Mouse (Mus musculus): ENCODE data around the gene Rab25. TPM values are rescaled to one million over a fixed set of nuclear protein-coding genes. Genes with fewer than 3 reads are reported as not detected.

The Rab25 gene
- total RNA-seq, 1 experiment from 2014 or later: not detected

- peak; percentile 37 for ATAC-seq (replicated peaks; ENCODE audit: insufficient number of reproducible peaks, low FRiP score, low TSS enrichment, poor library complexity, severe bottlenecking)
These were observed 16.5 kb downstream of the Rab25 start for GRCm38 (mm10) chr3:88531348-88532298.

- ATAC-seq (replicated peaks; ENCODE audit: insufficient number of reproducible peaks, low FRiP score, low TSS enrichment, poor library complexity, severe bottlenecking): no peak
These were observed 17.8 kb downstream of the Rab25 start for GRCm38 (mm10) chr3:88530082-88530864.

- ATAC-seq (replicated peaks; ENCODE audit: insufficient number of reproducible peaks, low FRiP score, low TSS enrichment, poor library complexity, severe bottlenecking): no peak
These were observed 18.7 kb downstream of the Rab25 start for GRCm38 (mm10) chr3:88529204-88530000.

DNA sequence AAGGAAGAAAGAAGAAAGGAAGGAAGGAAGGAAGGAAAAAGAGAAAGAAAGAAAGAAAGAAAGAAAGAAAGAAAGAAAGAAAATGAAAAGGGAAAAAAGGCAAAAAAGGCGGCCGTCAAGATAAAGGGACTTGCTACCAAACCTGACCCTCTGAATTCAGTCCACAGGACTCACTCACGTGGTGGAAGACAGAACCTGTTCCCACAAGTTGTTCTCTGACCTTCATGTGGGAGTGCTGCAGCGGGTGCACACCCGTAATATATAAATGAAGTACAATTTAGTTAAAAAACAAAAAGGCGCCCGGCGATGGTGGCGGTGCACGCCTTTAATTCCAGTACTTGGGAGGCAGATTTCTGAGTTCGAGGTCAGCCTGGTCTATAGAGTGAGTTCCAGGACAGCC is 19.5 kb downstream of the Rab25 start:
- no peak for ATAC-seq (replicated peaks; ENCODE audit: insufficient number of reproducible peaks, low FRiP score, low TSS enrichment, poor library complexity, severe bottlenecking)

- ATAC-seq (replicated peaks; ENCODE audit: insufficient number of reproducible peaks, low FRiP score, low TSS enrichment, poor library complexity, severe bottlenecking): no peak
These were observed 20.5 kb downstream of the Rab25 start for GRCm38 (mm10) chr3:88527565-88527964.

DNA sequence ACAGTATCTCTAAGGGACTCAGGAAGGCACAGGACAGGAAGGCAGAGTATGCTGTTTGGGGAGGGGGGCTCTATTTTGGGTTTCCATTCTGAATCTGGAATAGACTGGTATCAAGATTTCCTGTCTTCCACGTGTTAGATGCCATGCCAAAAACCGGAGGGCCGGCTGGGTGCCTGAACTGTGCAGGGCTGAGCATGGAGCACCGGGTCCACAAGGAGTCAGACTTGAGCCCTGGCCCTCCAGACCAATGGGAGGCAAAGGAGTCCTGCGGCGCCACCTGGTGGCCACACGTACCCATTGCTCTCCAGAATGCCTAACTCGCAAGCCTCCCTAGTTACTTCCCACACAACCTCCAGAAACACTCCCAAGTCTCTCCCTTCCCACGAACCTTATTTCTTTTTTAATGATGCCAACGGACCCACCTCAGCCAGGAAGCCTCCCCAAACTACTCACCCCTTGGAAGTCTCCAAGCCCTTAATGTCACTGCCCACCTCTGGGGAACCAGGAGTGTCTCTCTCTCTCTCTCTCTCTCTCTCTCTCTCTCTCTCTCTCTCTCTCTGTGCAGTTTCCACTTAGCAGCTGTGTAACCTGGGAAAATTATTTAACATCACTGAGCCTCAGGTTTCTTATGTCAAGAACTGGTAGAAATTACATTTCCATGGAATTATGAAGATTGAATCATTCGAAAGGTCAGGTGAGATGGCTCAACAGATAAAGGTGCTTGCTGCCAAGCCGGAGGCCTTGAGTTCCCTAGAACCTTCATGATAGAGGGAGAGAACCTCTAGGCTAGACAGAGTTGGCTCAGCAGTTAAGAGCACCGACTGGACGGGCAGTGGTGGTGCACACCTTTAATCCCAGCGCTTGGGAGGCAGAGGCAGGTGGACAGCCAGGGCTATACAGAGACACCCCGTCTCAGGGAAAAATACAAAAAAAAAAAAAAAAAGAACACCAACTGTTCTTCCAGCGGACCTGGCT is 21.7 kb downstream of the Rab25 start:
- ATAC-seq (replicated peaks; ENCODE audit: insufficient number of reproducible peaks, low FRiP score, low TSS enrichment, poor library complexity, severe bottlenecking): peak; percentile 90

GRCm38 (mm10) chr3:88525021-88525420 is 23.1 kb downstream of the Rab25 start:
- ATAC-seq (replicated peaks; ENCODE audit: insufficient number of reproducible peaks, low FRiP score, low TSS enrichment, poor library complexity, severe bottlenecking): no peak

GRCm38 (mm10) chr3:88523027-88523426 is 25.1 kb downstream of the Rab25 start:
- no peak for ATAC-seq (replicated peaks; ENCODE audit: insufficient number of reproducible peaks, low FRiP score, low TSS enrichment, poor library complexity, severe bottlenecking)

DNA sequence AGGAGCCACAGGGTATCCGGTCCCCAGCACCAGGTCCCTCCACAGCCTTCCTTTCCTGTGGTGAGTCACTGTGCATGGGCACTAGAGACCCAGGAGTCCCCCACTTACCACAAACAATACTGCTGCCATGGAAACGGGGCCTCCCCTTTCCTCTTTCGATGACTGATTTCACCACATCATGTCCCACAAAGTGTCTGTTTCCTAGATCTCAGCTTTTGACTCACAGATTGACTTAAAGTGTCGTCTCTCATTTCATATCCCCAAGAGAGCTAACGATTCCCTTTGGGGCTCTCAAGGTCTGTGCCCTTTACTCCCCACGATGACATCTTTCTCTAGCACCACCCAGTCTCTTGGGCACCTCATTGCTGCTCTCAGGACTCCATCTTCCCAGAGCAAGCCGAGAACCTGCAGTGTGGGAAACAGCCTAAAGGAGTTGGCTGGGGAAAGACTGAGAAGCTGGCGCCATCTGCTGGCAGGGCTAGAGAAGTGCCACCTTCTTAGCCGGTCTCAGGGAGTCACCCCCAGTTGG is 26.2 kb downstream of the Rab25 start:
- peak; percentile 66 for ATAC-seq (replicated peaks; ENCODE audit: insufficient number of reproducible peaks, low FRiP score, low TSS enrichment, poor library complexity, severe bottlenecking)

DNA sequence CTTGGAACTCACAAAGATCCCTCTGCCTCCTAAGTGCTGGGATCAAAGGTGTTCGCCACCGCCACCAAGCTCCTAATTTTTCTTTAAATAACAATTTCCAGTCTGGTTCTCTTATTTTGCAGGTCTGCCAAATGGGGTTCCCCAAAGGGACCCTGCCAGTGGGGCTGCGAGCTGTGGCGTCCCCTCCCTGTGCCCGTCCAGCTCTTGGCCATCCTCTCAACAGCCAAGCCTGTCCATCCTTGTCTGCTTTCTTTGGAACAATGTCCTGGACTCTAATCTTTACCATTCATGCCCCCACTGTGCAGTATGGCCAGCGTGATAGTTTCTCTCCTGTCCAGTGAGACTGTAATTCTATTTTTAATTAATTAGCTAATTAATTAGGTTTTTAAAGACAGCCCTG is 26.9 kb downstream of the Rab25 start:
- no peak for ATAC-seq (replicated peaks; ENCODE audit: insufficient number of reproducible peaks, low FRiP score, low TSS enrichment, poor library complexity, severe bottlenecking)

- no peak for ATAC-seq (replicated peaks; ENCODE audit: insufficient number of reproducible peaks, low FRiP score, low TSS enrichment, poor library complexity, severe bottlenecking)
These were observed 28.0 kb downstream of the Rab25 start for GRCm38 (mm10) chr3:88520078-88520477.

GRCm38 (mm10) chr3:88518411-88518810 is 29.7 kb downstream of the Rab25 start:
- no peak for ATAC-seq (replicated peaks; ENCODE audit: insufficient number of reproducible peaks, low FRiP score, low TSS enrichment, poor library complexity, severe bottlenecking)

DNA sequence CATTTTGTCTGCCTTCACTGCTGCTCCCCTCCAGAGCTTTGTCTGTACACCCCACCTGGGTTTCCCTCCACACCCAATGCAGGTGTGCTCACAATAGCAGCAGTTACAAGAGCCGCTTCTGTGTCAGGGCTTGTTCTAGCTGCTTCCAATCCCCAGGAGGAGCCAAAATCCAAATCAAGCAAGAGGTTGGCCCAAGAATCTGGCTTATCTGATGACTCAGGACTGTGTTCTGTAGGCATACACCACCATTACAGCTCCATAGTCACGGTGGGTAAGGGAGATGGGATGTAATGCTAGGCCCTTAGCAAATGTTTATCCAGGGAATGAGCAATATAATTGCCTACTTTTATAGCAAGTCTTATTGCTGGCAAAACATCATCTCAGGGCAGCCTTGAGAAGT is 31.7 kb downstream of the Rab25 start:
- ATAC-seq (replicated peaks; ENCODE audit: insufficient number of reproducible peaks, low FRiP score, low TSS enrichment, poor library complexity, severe bottlenecking): no peak

DNA sequence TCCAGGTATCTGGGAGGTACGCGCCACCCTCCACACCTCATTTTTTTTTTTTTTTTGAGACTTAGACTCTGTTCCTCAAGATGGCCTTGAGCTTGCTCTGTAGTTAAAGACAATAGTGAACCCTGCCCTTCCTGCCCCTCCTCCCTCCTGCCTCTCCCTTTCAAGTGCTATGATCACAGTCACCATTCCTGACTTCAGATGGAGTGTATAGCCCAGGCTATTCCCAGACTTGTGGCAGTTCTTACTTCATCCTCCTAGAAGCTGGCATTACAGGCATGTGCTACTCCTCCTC is 33.1 kb downstream of the Rab25 start:
- ATAC-seq (replicated peaks; ENCODE audit: insufficient number of reproducible peaks, low FRiP score, low TSS enrichment, poor library complexity, severe bottlenecking): no peak

DNA sequence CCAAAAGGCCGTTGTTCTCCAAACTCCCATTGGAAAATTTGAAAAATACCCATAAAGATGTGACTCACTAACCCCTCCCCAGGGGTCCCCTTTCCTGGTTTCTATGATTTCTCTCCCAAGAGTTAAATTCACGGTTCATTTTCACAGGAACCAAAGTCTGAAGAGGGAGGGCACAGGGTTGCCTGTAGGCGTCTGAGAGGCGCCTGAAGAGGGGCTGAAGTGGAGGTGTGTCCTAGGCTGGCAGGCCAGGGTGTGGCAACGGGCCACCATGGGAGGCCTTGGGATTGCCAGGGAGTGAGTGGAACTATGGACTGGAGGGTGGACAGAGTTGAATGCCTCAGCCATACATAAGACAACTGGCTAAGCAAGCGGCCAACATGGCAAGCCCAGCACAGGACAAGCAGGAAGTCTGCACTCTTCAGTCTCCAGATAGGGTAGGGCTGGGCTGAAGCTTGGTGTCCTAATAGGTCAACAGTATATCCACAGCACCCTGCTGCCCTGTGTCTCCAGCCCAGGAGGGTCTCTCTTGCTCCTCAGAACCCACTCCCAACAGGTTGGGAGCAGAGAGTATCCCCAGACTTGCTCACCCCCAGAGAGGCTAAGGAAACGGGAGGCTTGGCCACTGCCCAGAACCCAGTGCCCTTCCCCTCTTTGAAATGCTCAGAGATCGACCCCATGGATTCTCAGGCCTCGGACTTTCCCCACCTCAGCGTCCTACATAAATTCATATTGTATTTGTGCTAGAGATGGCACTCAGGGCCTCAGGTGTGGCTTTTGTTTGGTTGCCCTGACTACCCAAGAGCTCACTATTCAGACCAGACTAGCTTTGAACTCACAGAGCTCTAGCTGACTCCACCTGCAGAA is 33.6 kb downstream of the Rab25 start:
- no peak for ATAC-seq (replicated peaks; ENCODE audit: insufficient number of reproducible peaks, low FRiP score, low TSS enrichment, poor library complexity, severe bottlenecking)

DNA sequence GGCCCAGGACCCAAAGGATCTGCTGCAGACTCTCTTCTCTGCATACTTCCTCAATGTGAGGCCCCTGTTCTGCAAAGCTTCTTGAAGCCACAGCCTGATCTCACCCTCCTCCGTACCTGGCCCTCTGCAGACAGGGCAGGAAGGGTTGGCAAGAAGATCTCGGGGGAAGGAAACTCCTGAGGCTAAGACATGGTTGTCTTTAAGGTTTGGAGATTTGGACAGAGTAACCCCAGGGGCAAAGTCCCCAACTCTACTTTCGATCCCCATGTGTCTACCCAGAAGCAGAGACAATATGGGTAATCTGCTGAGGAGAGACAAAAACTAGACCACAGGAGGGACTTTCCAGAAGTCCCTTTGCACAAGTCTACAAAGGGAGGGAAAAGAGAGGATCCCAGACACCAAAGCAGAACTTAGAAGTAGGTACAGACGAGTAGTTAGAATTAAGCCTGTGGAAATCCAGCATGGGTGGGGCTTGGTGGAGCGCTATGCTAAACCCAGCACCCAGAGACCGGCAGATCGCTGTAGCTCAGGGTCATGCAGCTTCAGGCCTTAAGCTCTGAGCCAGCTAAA is 34.5 kb downstream of the Rab25 start:
- 0 out of 2 replicates have a peak, but pooled peaks have one; percentile 13 for ATAC-seq (replicated peaks; ENCODE audit: insufficient number of reproducible peaks, low FRiP score, low TSS enrichment, poor library complexity, severe bottlenecking)

All from monocyte, adult 5-6 weeks (primary cell).